Mouse (Mus musculus): ENCODE measurements around the gene Prkcz.

DNA sequence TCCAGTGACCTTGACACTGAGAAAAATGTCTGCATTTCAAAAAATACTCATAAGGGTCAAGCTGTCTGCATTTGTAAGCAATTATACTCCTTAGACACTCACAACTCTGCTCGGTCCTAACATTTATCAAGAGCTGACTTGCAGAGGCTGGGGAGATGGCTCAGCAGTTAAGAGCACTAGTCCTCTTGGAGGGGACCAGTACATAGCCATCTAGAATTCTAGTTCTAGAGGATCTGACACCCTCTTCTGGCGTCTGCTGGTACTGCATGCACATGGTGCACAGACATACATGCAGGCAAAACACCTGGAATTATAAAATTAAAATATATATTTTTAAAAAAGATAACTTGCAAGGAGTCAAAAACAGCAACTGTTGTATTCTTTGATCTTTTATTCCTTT is 64.1 kb downstream of the Prkcz start:
- TF ChIP-seq CTCF (IDR thresholded peaks at IDR 0.05; ENCODE audit: extremely low read depth, insufficient read length, insufficient replicate concordance, low read depth, low read length), result no peak
- TF ChIP-seq POLR2A (IDR thresholded peaks at IDR 0.05; ENCODE audit: low read depth, low read length), result no peak
